Mouse (Mus musculus) T-cell, adult 66 days (primary cell): ENCODE measurements around the gene Chst10. TPM values are rescaled to one million over a fixed set of nuclear protein-coding genes. Genes with fewer than 3 reads are reported as not detected.

Experiments
- total RNA-seq, 2 experiments: library from RNA; stranded (reverse); gene quantifications; 3 replicates in 1 of 2; 4 replicates in 1 of 2; pipeline ENCODE4 v1.2.4; 2023

The Chst10 gene
- 10 to 100 TPM; 25.7 to 28.5 TPM for total RNA-seq

DNA sequence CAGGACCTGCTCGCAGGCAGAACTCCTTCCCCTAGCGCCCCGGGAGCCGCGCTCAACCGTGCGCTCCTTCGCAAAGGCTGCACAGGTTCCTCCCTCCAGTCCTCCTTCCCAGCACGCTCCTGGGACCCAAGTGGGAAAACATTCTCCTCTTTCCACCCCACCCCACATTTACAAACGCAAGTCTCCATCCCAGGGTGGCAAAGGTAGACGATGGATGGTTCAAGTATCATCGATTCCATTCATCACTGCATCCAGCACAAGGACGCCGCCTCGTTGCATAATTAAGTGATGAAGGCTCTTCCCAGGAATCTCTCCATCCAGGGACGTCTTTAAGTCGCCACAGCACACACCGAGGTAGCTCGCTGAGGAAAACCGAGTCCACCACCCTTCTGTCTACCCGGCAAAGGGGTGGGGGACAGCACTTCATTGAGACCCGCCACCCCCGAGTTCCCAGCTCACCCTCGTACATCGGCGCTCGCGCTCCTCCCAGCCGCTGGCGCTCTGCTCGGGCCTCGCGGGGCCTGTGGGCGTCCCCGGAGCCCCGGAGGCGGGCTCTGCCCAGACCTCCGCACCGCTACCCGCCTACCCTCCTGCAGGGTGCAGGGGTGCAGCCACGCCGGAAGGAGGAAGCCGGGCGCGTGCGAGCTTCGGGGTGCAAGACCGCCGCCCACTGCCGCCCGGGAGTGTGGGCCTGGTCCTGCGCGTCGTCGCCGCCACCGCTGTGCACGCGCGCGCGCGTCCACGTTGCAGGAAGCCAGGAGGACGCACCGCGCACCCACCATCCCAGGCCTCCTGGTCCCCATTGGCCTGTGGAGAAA lies at the start of gene Chst10:
Gene Chst10, minus strand, starts transcription at position 731 of the 818 bp plus-strand sequence.

DNA sequence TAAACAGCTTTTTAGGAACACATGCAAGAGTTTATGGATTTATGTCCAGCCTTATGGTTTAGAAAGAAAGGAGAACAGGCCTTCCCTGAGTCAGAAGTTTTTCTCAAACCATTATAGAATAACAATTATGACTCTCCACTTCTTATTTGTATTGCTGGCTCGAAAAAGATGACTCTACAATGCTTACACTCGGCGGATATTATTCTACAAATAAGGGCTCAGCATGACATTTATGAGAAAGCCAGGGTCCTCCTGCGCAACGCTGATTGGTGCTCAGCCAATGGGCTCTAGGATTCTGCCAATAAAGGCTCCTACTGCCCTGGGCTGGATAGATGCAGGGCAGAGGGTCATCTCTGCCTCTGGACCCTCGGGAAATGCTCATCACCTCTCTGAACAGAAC lies 40.9 kb upstream of the Chst10 start, which contains the start of gene Nms:
Gene Nms, plus strand, starts transcription at position 301 of the 400 bp plus-strand sequence.

DNA sequence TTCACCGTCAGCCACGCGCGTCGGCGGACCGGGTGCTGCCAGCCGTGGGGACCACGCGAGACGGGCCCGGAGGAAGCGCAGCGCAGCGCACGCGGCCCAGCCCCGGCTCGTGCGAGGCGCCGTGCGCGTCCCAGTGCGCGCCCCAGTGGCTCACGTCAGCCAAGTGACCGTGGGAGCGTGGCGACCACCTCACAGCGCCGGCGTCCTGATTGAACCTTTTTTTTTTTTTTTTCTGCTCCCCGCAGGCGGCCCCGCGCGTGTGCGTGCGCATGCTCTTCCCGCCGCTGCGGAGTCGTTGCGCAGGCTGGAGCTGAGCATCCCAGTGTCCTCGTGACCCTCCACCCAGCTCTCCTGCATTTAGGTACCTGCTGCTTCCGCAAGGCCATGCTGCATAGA lies 61.5 kb downstream of the Chst10 start, which contains the start of gene Lonrf2:
Gene Lonrf2, minus strand, starts transcription at position 235 of the 396 bp plus-strand sequence.

Other genes starting within 250 kb of the Chst10 start
- 100 to 1,000 TPM; 136 to 139 TPM for gene Aff3, start 233.2 kb downstream of the Chst10 start, total RNA-seq
- gene Lonrf2, start 61.5 kb downstream of the Chst10 start, total RNA-seq: not detected
- gene Nms, start 41.0 kb upstream of the Chst10 start, total RNA-seq: not detected
- gene Pdcl3, start 87.4 kb upstream of the Chst10 start, total RNA-seq: 10 to 100 TPM; 37.0 to 41.0 TPM